Mouse (Mus musculus) hindbrain, embryonic 16.5 days (tissue): ENCODE measurements at regions not wholly inside any gene's neighbourhood (a gene's known extent, or its start where the extent isn't known, plus 50 kb on each side); places are given as distances from the start of the nearest gene placed in this dataset.

Source experiments
- ATAC-seq: fragments of 200-750 bp; cut with Nextera tagmentation; 2 replicates; pipeline ENCODE4 v1.8.0; 2017; ENCODE audit warnings: moderate TSS enrichment, moderate library complexity
- H3K27ac ChIP-seq: fragments of 300-500 bp; sonication (generic); 2 replicates; pipeline ENCODE4 v1.5.1; 2014; ENCODE audit warnings: low read depth, mild to moderate bottlenecking, control low read depth, low read length, moderate library complexity
- H3K27me3 ChIP-seq: fragments of 300-500 bp; sonication (generic); replicated peaks from 2 replicates; pipeline ENCODE4 v1.6.1; 2014; ENCODE audit warnings: low read length; ENCODE audit not compliant: control insufficient read depth, insufficient read depth
- H3K36me3 ChIP-seq: fragments of 300-500 bp; sonication (generic); 2 replicates; pipeline ENCODE4 v1.6.1; 2014; ENCODE audit warnings: mild to moderate bottlenecking, low read length, moderate library complexity, mixed read lengths; ENCODE audit not compliant: control insufficient read depth, insufficient read depth
- H3K4me1 ChIP-seq: fragments of 300-500 bp; sonication (generic); 2 replicates; pipeline ENCODE4 v1.6.1; 2014; ENCODE audit warnings: low read depth, low read length; ENCODE audit not compliant: control insufficient read depth, insufficient read depth
- H3K4me2 ChIP-seq: fragments of 300-500 bp; sonication (generic); 2 replicates; pipeline ENCODE4 v1.6.1; 2014; ENCODE audit warnings: mild to moderate bottlenecking, low read length, control low read depth, moderate library complexity
- H3K4me3 ChIP-seq: fragments of 300-500 bp; sonication (generic); 2 replicates; pipeline ENCODE4 v1.5.1; 2014; ENCODE audit warnings: mild to moderate bottlenecking, low read length, control low read depth, moderate library complexity
- H3K9ac ChIP-seq: fragments of 300-500 bp; sonication (generic); 2 replicates; pipeline ENCODE4 v1.6.1; 2014; ENCODE audit warnings: low read depth, mild to moderate bottlenecking, control low read depth, low read length, moderate library complexity
- H3K9me3 ChIP-seq: fragments of 300-500 bp; sonication (generic); 2 replicates; pipeline ENCODE4 v1.6.1; 2014; ENCODE audit warnings: mild to moderate bottlenecking, low read length, moderate library complexity; ENCODE audit not compliant: control insufficient read depth
- WGBS: fragments of 180-500 bp; shearing (Covaris S2); extraction: QIAGEN DNeasy Blood & Tissue Kit; methylation state at CpG from one replicate; pipeline ENCODE4 v1.1.7; 2014; 5-methylcytosine and 5-hydroxymethylcytosine counted together

GRCm38 (mm10) chr9:94404551-94404950 lies 133.3 kb downstream of the 1190002N15Rik start:
- Histone ChIP-seq H3K9me3 (no peaks in the 10 kb centered on the region), H3K27me3 (no peaks in the 10 kb centered on the region), H3K4me2 (no peak overlapping the region), H3K36me3 (no peaks in the 10 kb centered on the region), H3K9ac (no peak overlapping the region), H3K4me1 (no peaks in the 10 kb centered on the region), H3K27ac (no peak overlapping the region), H3K4me3 (no peak overlapping the region)
- 72% methylated on average over 6 of the region's 6 CpGs for WGBS
- no peak for ATAC-seq

GRCm38 (mm10) chr9:94400596-94400995 lies 137.3 kb downstream of the 1190002N15Rik start:
- H3K4me2 ChIP-seq = no peak overlapping the region
- H3K4me1 ChIP-seq = no peaks in the 10 kb centered on the region
- H3K27me3 ChIP-seq = no peaks in the 10 kb centered on the region
- 93% methylated on average over 1 of the region's 1 CpGs for WGBS
- H3K36me3 ChIP-seq = no peaks in the 10 kb centered on the region
- H3K27ac ChIP-seq = no peak overlapping the region
- no peak for ATAC-seq
- H3K9me3 ChIP-seq = no peaks in the 10 kb centered on the region
- no peak overlapping the region for H3K4me3 ChIP-seq
- H3K9ac ChIP-seq = no peak overlapping the region

GRCm38 (mm10) chr9:94395215-94395614 lies 142.7 kb downstream of the 1190002N15Rik start:
- 41% methylated on average over 5 of the region's 5 CpGs for WGBS
- H3K36me3 ChIP-seq = no peaks in the 10 kb centered on the region
- H3K4me2 ChIP-seq = no peak overlapping the region
- peak; percentile 88 for ATAC-seq
- H3K27me3 ChIP-seq = no peaks in the 10 kb centered on the region
- H3K9ac ChIP-seq = no peak overlapping the region
- no peak overlapping the region for H3K4me3 ChIP-seq
- no peaks in the 10 kb centered on the region for H3K4me1 ChIP-seq
- peak overlapping the region; percentile 24; the same call in 1 of the 2 replicates for H3K27ac ChIP-seq
- no peaks in the 10 kb centered on the region for H3K9me3 ChIP-seq

GRCm38 (mm10) chr9:94386190-94386589 lies 151.7 kb downstream of the 1190002N15Rik start:
- H3K36me3 ChIP-seq = no peaks in the 10 kb centered on the region
- H3K4me3 ChIP-seq = no peak overlapping the region
- H3K27me3 ChIP-seq = no peaks in the 10 kb centered on the region
- H3K27ac ChIP-seq = no peak overlapping the region
- H3K4me1 ChIP-seq = no peaks in the 10 kb centered on the region
- ATAC-seq = no peak
- no peak overlapping the region for H3K9ac ChIP-seq
- H3K9me3 ChIP-seq = no peaks in the 10 kb centered on the region
- H3K4me2 ChIP-seq = no peak overlapping the region

GRCm38 (mm10) chr9:94382293-94382692 lies 155.6 kb downstream of the 1190002N15Rik start:
- H3K27me3 ChIP-seq = no peaks in the 10 kb centered on the region
- peak; percentile 70 for ATAC-seq
- no peaks in the 10 kb centered on the region for H3K9me3 ChIP-seq
- H3K4me2 ChIP-seq = no peak overlapping the region
- WGBS = 69% methylated on average over 2 of the region's 2 CpGs
- no peak overlapping the region for H3K9ac ChIP-seq
- no peaks in the 10 kb centered on the region; the same call in 1 of the 2 replicates for H3K4me1 ChIP-seq
- no peaks in the 10 kb centered on the region for H3K36me3 ChIP-seq
- H3K27ac ChIP-seq = no peak overlapping the region
- H3K4me3 ChIP-seq = no peak overlapping the region

DNA sequence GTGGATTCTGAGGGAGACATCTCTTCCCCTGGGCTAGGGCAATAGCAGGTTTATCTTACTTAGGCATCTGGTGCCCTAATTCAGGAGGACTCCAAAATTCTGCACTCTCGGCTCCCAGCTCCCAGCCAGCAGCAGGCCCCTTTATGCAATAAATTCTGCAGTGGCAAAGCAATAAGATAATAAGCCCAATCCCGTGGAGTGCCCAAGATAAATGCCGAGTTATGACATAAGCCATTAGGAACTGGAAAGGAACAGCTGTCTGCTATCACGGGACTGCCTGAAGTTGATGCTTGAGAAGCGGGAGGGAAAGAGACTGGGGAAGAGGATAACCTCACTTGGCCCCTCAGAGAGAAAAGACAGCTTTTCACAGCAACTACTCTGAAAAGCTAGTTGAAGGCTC lies 159.0 kb downstream of the 1190002N15Rik start:
- ATAC-seq = peak; percentile 62
- Histone ChIP-seq H3K9ac (no peak overlapping the region), H3K4me1 (no peaks in the 10 kb centered on the region; the same call in 1 of the 2 replicates), H3K36me3 (no peaks in the 10 kb centered on the region), H3K27me3 (no peaks in the 10 kb centered on the region), H3K27ac (0 out of 2 replicates have a peak overlapping the region, but pooled peaks have one; percentile 0), H3K9me3 (no peaks in the 10 kb centered on the region), H3K4me3 (no peak overlapping the region), H3K4me2 (no peak overlapping the region)
- WGBS = 29% methylated on average over 5 of the region's 5 CpGs

- Histone ChIP-seq H3K4me3 (no peak overlapping the region), H3K9me3 (no peaks in the 10 kb centered on the region), H3K27ac (peak overlapping the region; percentile 25; the same call in 1 of the 2 replicates), H3K4me2 (no peak overlapping the region), H3K9ac (no peak overlapping the region), H3K4me1 (no peaks in the 10 kb centered on the region; the same call in 1 of the 2 replicates), H3K36me3 (no peaks in the 10 kb centered on the region), H3K27me3 (no peaks in the 10 kb centered on the region)
- 54% methylated on average over 6 of the region's 6 CpGs for WGBS
- ATAC-seq = no peak
These were observed 159.6 kb downstream of the 1190002N15Rik start for GRCm38 (mm10) chr9:94378291-94378690.

- peak; percentile 71 for ATAC-seq
These were observed 160.4 kb downstream of the 1190002N15Rik start for GRCm38 (mm10) chr9:94377346-94378039.

GRCm38 (mm10) chr9:94370976-94371375 lies 166.9 kb downstream of the 1190002N15Rik start:
- Histone ChIP-seq H3K4me3 (no peak overlapping the region), H3K27me3 (no peaks in the 10 kb centered on the region), H3K36me3 (no peaks in the 10 kb centered on the region), H3K9me3 (no peaks in the 10 kb centered on the region), H3K4me1 (no peaks in the 10 kb centered on the region), H3K9ac (no peak overlapping the region), H3K4me2 (no peak overlapping the region), H3K27ac (no peak overlapping the region)
- no peak for ATAC-seq
- WGBS = 46% methylated on average over 2 of the region's 2 CpGs

More at GRCm38 (mm10) chr9:94377346-94378039, 160.4 kb downstream of the 1190002N15Rik start:
- no peaks in the 10 kb centered on the region for H3K9me3 ChIP-seq
- H3K4me3 ChIP-seq = no peak overlapping the region
- H3K9ac ChIP-seq = no peak overlapping the region
- H3K4me1 ChIP-seq = no peaks in the 10 kb centered on the region; the same call in 1 of the 2 replicates
- H3K27me3 ChIP-seq = no peaks in the 10 kb centered on the region
- 40% methylated on average over 7 of the region's 7 CpGs for WGBS
- no peak overlapping the region for H3K4me2 ChIP-seq
- H3K36me3 ChIP-seq = no peaks in the 10 kb centered on the region
- H3K27ac ChIP-seq = peak overlapping the region; percentile 30; the same call in 1 of the 2 replicates
